Mouse (Mus musculus) olfactory bulb, adult 2 months (tissue): ENCODE results near the gene Kifc1. TPM values are rescaled to one million over a fixed set of nuclear protein-coding genes. Genes with fewer than 3 reads are reported as not detected.

Source experiments
- H3K27ac ChIP-seq: fragments of 200-500 bp; 2 replicates; pipeline ENCODE4 v1.5.1; 2012; ENCODE audit warnings: low read depth, low read length; ENCODE audit not compliant: insufficient read depth
- H3K4me1 ChIP-seq: fragments of 200-500 bp; 2 replicates; pipeline ENCODE4 v1.6.1; 2012; ENCODE audit warnings: low read length; ENCODE audit not compliant: control insufficient read depth, insufficient read depth
- H3K4me3 ChIP-seq: fragments of 200-500 bp; 2 replicates; pipeline ENCODE4 v1.5.1; 2012; ENCODE audit warnings: mild to moderate bottlenecking, low read depth, low read length, moderate library complexity; ENCODE audit not compliant: insufficient read depth
- CTCF ChIP-seq: fragments of 200-500 bp; IDR thresholded peaks from 2 replicates; pipeline ENCODE4 v1.5.1; 2012; ENCODE audit warnings: low read depth, mild to moderate bottlenecking, low read length, moderate library complexity; ENCODE audit not compliant: insufficient read depth
- POLR2A ChIP-seq: fragments of 200-500 bp; IDR thresholded peaks from 2 replicates; pipeline ENCODE4 v1.6.1; 2012; ENCODE audit warnings: mild to moderate bottlenecking, low read depth, low read length, moderate library complexity; ENCODE audit not compliant: insufficient read depth
- WGBS: fragments of 180-500 bp; shearing (Covaris S2); methylation state at CpG from one replicate; pipeline ENCODE4 v1.1.7; 2018; 5-methylcytosine and 5-hydroxymethylcytosine counted together
- polyA plus RNA-seq: library from polyadenylated mRNA; stranded (reverse); fragments of >200 nt; gene quantifications from 2 replicates; pipeline ENCODE4 v1.2.4, GENCODE M21; 2012; ENCODE audit warnings: low replicate concordance; ENCODE audit not compliant: missing spikeins, insufficient read depth, insufficient read length

The Kifc1 gene
- polyA plus RNA-seq, 1 experiment = not detected

DNA sequence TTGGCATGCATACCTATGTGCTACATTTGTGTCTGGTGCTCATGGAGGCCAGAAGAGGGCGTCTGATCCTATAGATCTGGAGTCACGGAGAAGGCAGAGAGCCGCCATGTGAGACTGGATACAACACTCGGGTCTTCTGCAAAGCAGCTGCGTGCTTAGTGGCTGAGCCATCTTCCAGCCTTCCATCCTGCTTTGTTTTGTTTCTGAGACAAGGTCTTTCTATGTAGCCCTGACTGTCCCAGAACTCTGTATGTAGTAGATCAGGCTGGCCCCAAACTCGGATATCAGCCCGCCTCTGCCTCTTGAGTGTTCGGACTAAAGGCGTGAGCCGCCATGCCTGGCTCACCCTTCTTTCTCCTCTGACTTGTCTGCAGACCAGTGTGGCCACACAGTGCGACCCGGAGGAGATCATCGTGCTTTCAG, 24.5 kb upstream of the Kifc1 start:
- Histone ChIP-seq H3K4me3 (no peak overlapping the region), H3K4me1 (peaks cover 36% of the 10 kb centered on the region), H3K27ac (no peak overlapping the region)
- TF ChIP-seq CTCF (no peak), POLR2A (no peak)
- WGBS = 57% methylated on average over 13 of the region's 13 CpGs

DNA sequence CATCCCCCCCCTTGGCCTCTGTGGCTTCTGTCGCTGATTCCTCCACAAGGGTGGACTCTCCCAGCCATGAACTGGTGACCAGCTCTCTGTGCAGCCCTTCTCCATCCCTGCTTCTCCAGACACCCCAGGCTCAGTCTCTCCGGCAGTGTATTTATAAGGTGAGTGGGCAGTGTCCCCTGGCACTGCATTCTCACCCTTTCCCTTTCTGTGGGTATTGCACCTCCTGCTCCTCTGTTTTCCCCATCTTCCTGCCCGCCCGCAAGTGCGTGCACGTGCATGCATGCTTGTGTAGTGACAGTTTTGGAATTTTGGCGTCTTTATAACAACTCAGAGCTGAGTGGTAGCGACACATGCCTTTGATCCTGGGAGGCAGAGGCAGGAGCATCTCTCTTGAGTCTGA, 23.4 kb upstream of the Kifc1 start:
- Histone ChIP-seq H3K27ac (no peak overlapping the region), H3K4me1 (peaks cover 31% of the 10 kb centered on the region), H3K4me3 (no peak overlapping the region)
- TF ChIP-seq CTCF (no peak), POLR2A (no peak)
- WGBS = 93% methylated on average over 8 of the region's 8 CpGs

- Histone ChIP-seq H3K4me1 (peaks cover 30% of the 10 kb centered on the region), H3K4me3 (no peak overlapping the region), H3K27ac (no peak overlapping the region)
- TF ChIP-seq POLR2A (no peak), CTCF (no peak)
- WGBS = 88% methylated on average over 10 of the region's 10 CpGs
Observed at GRCm38 (mm10) chr17:33913264-33913663, 22.8 kb upstream of the Kifc1 start.

- WGBS = 90% methylated on average over 28 of the region's 28 CpGs
- Histone ChIP-seq H3K4me1 (peaks cover 22% of the 10 kb centered on the region), H3K27ac (no peak overlapping the region), H3K4me3 (no peak overlapping the region)
- no peak for TF ChIP-seq CTCF
- TF ChIP-seq POLR2A = no peak
Observed at GRCm38 (mm10) chr17:33911813-33912414, 21.5 kb upstream of the Kifc1 start.

DNA sequence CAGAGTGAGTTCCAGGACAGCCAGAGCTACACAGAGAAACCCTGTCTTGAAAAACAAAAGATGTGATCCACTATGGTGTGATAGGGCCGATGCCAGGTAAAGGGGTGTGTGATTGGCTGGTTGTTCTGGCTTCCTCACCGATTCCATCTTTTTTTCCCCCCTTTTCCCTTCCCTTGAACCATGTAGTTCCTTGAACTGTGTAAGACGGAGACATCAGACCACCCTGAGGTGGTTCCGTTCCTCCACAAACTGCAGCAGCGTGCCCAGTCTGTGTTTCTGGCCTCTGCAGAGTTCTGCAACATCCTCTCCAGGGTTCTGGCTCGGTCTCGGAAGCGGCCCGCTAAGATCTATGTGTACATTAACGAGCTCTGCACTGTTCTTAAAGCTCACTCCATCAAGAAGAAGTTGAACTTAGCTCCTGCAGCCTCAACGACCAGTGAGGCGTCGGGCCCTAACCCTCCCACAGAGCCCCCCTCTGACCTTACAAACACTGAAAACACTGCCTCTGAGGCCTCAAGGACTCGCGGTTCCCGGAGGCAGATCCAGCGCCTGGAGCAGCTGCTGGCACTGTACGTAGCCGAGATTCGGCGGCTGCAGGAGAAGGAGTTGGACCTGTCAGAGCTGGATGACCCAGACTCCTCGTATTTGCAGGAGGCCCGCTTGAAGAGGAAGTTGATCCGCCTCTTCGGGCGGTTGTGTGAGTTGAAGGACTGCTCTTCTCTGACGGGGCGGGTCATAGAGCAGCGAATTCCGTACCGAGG, 20.8 kb upstream of the Kifc1 start:
- WGBS = 88% methylated on average over 31 of the region's 31 CpGs
- Histone ChIP-seq H3K4me1 (peaks cover 19% of the 10 kb centered on the region), H3K4me3 (no peak overlapping the region), H3K27ac (no peak overlapping the region)
- TF ChIP-seq POLR2A (no peak), CTCF (no peak)

GRCm38 (mm10) chr17:33910346-33911051, 20.0 kb upstream of the Kifc1 start:
- WGBS = 41% methylated on average over 11 of the region's 11 CpGs
- TF ChIP-seq CTCF (no peak), POLR2A (no peak)
- Histone ChIP-seq H3K4me1 (peaks cover 19% of the 10 kb centered on the region), H3K27ac (no peak overlapping the region), H3K4me3 (peak overlapping the region; percentile 92)

- peak overlapping the region; percentile 74 for H3K27ac ChIP-seq
- TF ChIP-seq CTCF (no peak), POLR2A (no peak)
- H3K4me3 ChIP-seq = peak overlapping the region; percentile 92
- H3K4me1 ChIP-seq = peaks cover 15% of the 10 kb centered on the region
- WGBS = under 1% methylated on average over 14 of the region's 14 CpGs
Observed at GRCm38 (mm10) chr17:33909869-33910250, 19.4 kb upstream of the Kifc1 start.

- Histone ChIP-seq H3K27ac (peak within 1 kb of the TSS; percentile 74), H3K4me1 (peaks cover 15% of the 10 kb centered on the region), H3K4me3 (peak within 1 kb of the TSS; percentile 92)
- 1% methylated on average over 68 of the region's 68 CpGs for WGBS
- TF ChIP-seq CTCF (no peak), POLR2A (peak; percentile 55; the same call in 1 of the 2 replicates)
Observed at GRCm38 (mm10) chr17:33909077-33909868, 18.8 kb upstream of the Kifc1 start, which contains the start of gene Daxx. TSS of gene Daxx (plus strand) at chr17:33909414.
